Mouse (Mus musculus): ENCODE results near the gene Tmprss4. TPM values are rescaled to one million over a fixed set of nuclear protein-coding genes. Genes with fewer than 3 reads are reported as not detected.

Gene Tmprss4
- total RNA-seq (2023): not detected

GRCm38 (mm10) chr9:45203797-45204410, at the start of gene Tmprss4:
Gene Tmprss4 (minus strand): TSS chr9:45204092.

GRCm38 (mm10) chr9:45181770-45182169, 22.1 kb downstream of the Tmprss4 start, which contains the start of gene BC049352:
Gene BC049352 (plus strand): TSS chr9:45182007.

GRCm38 (mm10) chr9:45138191-45139032, 65.5 kb downstream of the Tmprss4 start, which contains the start of gene Scn4b:
Gene Scn4b (plus strand): TSS chr9:45138395.

Other genes starting within 250 kb of the Tmprss4 start
- 100 to 1,000 TPM; 102 to 103 TPM for gene Ube4a, start 238.5 kb downstream of the Tmprss4 start, total RNA-seq (2023)
- 1 to 10 TPM; 1.5 to 3.8 TPM for gene Cd3g, start 223.7 kb downstream of the Tmprss4 start, total RNA-seq (2023)
- 1 to 10 TPM; 2.3 to 4.2 TPM for gene Cd3d, start 222.3 kb downstream of the Tmprss4 start, total RNA-seq (2023)
- gene Cd3e, start 194.5 kb downstream of the Tmprss4 start, total RNA-seq (2023): 1 to 10 TPM; 1.3 to 5.0 TPM
- gene Mpzl2, start 164.3 kb downstream of the Tmprss4 start, total RNA-seq (2023): under 1 TPM; 0.44 to 0.80 TPM
- gene Mpzl3, start 148.9 kb downstream of the Tmprss4 start, total RNA-seq (2023): 10 to 100 TPM in 1 of 2 experiments, 1 to 10 TPM in 1; 9.4 to 11.5 TPM
- gene Jaml, start 124.9 kb downstream of the Tmprss4 start, total RNA-seq (2023): 10 to 100 TPM; 26.2 to 30.4 TPM
- gene Scn2b, start 86.3 kb downstream of the Tmprss4 start, total RNA-seq (2023): 1 to 10 TPM in 1 of 2 experiments, under 1 TPM in 1; 0.53 to 1.2 TPM
- under 1 TPM; 0.47 to 0.49 TPM for gene Scn4b, start 65.7 kb downstream of the Tmprss4 start, total RNA-seq (2023)
- gene BC049352, start 22.1 kb downstream of the Tmprss4 start, total RNA-seq (2023): not detected
- gene Il10ra, start 65.1 kb upstream of the Tmprss4 start, total RNA-seq (2023): 100 to 1,000 TPM; 161 to 178 TPM
- gene Tmprss13, start 115.0 kb upstream of the Tmprss4 start, total RNA-seq (2023): under 1 TPM; 0.56 to 0.70 TPM
- not detected for gene Fxyd6, start 166.1 kb upstream of the Tmprss4 start, total RNA-seq (2023)
- not detected for gene Fxyd2, start 195.6 kb upstream of the Tmprss4 start, total RNA-seq (2023)
- gene Dscaml1, start 222.5 kb upstream of the Tmprss4 start, total RNA-seq (2023): not detected

Data from B cell, adult 67 days (primary cell).